Mouse (Mus musculus): Measurements from ENCODE around the gene Cracr2b.

Cracr2b gene

GRCm38 (mm10) chr7:141484186-141485120 lies 23.6 kb downstream of the Cracr2b start:
- no peak for DNase-seq (ENCODE audit: extremely low read depth, low read depth, low spot score)

GRCm38 (mm10) chr7:141485186-141485585 lies 24.3 kb downstream of the Cracr2b start:
- no peak for DNase-seq (ENCODE audit: extremely low read depth, low read depth, low spot score)

- no peak for DNase-seq (ENCODE audit: extremely low read depth, low read depth, low spot score)
Measured at GRCm38 (mm10) chr7:141485606-141486005, 24.7 kb downstream of the Cracr2b start.

GRCm38 (mm10) chr7:141486239-141486638 lies 25.3 kb downstream of the Cracr2b start:
- no peak for DNase-seq (ENCODE audit: extremely low read depth, low read depth, low spot score)

- DNase-seq (ENCODE audit: extremely low read depth, low read depth, low spot score), result no peak
Measured at GRCm38 (mm10) chr7:141487141-141487540, 26.2 kb downstream of the Cracr2b start.

- DNase-seq (ENCODE audit: extremely low read depth, low read depth, low spot score), result no peak
Measured at GRCm38 (mm10) chr7:141491151-141491550, 30.3 kb downstream of the Cracr2b start.

- DNase-seq (ENCODE audit: extremely low read depth, low read depth, low spot score), result no peak
Measured at GRCm38 (mm10) chr7:141492738-141493137, 31.8 kb downstream of the Cracr2b start.

GRCm38 (mm10) chr7:141493729-141494128 lies 32.8 kb downstream of the Cracr2b start:
- no peak for DNase-seq (ENCODE audit: extremely low read depth, low read depth, low spot score)

GRCm38 (mm10) chr7:141495379-141495778 lies 34.5 kb downstream of the Cracr2b start:
- no peak for DNase-seq (ENCODE audit: extremely low read depth, low read depth, low spot score)

GRCm38 (mm10) chr7:141495940-141496339 lies 35.0 kb downstream of the Cracr2b start:
- DNase-seq (ENCODE audit: extremely low read depth, low read depth, low spot score), result no peak

GRCm38 (mm10) chr7:141497600-141497999 lies 36.7 kb downstream of the Cracr2b start:
- DNase-seq (ENCODE audit: extremely low read depth, low read depth, low spot score), result no peak

- DNase-seq (ENCODE audit: extremely low read depth, low read depth, low spot score), result no peak
Measured at GRCm38 (mm10) chr7:141501820-141502555, 41.1 kb downstream of the Cracr2b start.

- no peak for DNase-seq (ENCODE audit: extremely low read depth, low read depth, low spot score)
Measured at GRCm38 (mm10) chr7:141502556-141502905, 41.6 kb downstream of the Cracr2b start.

GRCm38 (mm10) chr7:141506278-141506677 lies 45.4 kb downstream of the Cracr2b start:
- DNase-seq (ENCODE audit: extremely low read depth, low read depth, low spot score), result no peak

GRCm38 (mm10) chr7:141508160-141508559 lies 47.3 kb downstream of the Cracr2b start:
- no peak for DNase-seq (ENCODE audit: extremely low read depth, low read depth, low spot score)

- no peak for DNase-seq (ENCODE audit: extremely low read depth, low read depth, low spot score)
Measured at GRCm38 (mm10) chr7:141510196-141510595, 49.3 kb downstream of the Cracr2b start.

GRCm38 (mm10) chr7:141510681-141511191 lies 49.8 kb downstream of the Cracr2b start:
- no peak for DNase-seq (ENCODE audit: extremely low read depth, low read depth, low spot score)

All from fat pad, adult 2 months (tissue).